ENCODE assay signal across 8 mouse cellular contexts in genomic region chrX:48532175-48532574, GRCm38 (mm10). TPM values are rescaled to one million over a fixed set of nuclear protein-coding genes. Genes with fewer than 3 reads are reported as not detected.
A peak's percentile ranks its signal among the peaks of the same experiment; 100 is the strongest.
DNase-seq lines count a peak whose midpoint lies in the region; ATAC-seq and TF ChIP-seq lines count a peak whose summit lies in the region.

No protein-coding gene starts in this region.

- no peak overlapping the region for H3K4me2 ChIP-seq in kidney, embryonic 16.5 days (replicated peaks; ENCODE audit: low read depth, low read length)
- H3K4me2 ChIP-seq in hindbrain, postnatal 0 days (ENCODE audit: low read depth, low read length) = no peak overlapping the region
- H3K4me2 ChIP-seq in midbrain, embryonic 16.5 days (ENCODE audit: low read length) = no peak overlapping the region

- H3K36me3 ChIP-seq in kidney, embryonic 16.5 days (ENCODE audit: insufficient read depth, low read length) = no peaks in the 10 kb centered on the region
- H3K36me3 ChIP-seq in hindbrain, postnatal 0 days (ENCODE audit: insufficient read depth, low read length) = no peaks in the 10 kb centered on the region
- no peaks in the 10 kb centered on the region for H3K36me3 ChIP-seq in midbrain, embryonic 16.5 days (ENCODE audit: control insufficient read depth, insufficient read depth, low read length)
- no peaks in the 10 kb centered on the region for H3K36me3 ChIP-seq in splenic B cell, adult 2 months (ENCODE audit: control insufficient read depth, insufficient read depth, low read length, poor library complexity, severe bottlenecking)

- H3K27me3 ChIP-seq in kidney, embryonic 16.5 days (ENCODE audit: insufficient read depth, low read length) = no peaks in the 10 kb centered on the region
- no peaks in the 10 kb centered on the region for H3K27me3 ChIP-seq in hindbrain, postnatal 0 days (ENCODE audit: insufficient read depth, low read length)
- H3K27me3 ChIP-seq in midbrain, embryonic 16.5 days (ENCODE audit: control insufficient read depth, insufficient read depth, low read depth, low read length) = no peaks in the 10 kb centered on the region
- no peaks in the 10 kb centered on the region for H3K27me3 ChIP-seq in splenic B cell, adult 2 months (ENCODE audit: control insufficient read depth, insufficient read depth, low read length, poor library complexity, severe bottlenecking)

- H3K27ac ChIP-seq in kidney, embryonic 16.5 days (ENCODE audit: low read length) = no peak overlapping the region
- no peak overlapping the region for H3K27ac ChIP-seq in hindbrain, postnatal 0 days
- no peak overlapping the region for H3K27ac ChIP-seq in midbrain, embryonic 16.5 days (ENCODE audit: low read length)

- no peaks in the 10 kb centered on the region for H3K9me3 ChIP-seq in kidney, embryonic 16.5 days (ENCODE audit: low read length)
- no peaks in the 10 kb centered on the region for H3K9me3 ChIP-seq in hindbrain, postnatal 0 days (ENCODE audit: low read length)
- H3K9me3 ChIP-seq in midbrain, embryonic 16.5 days (replicated peaks; ENCODE audit: control insufficient read depth, low read length, poor library complexity, severe bottlenecking) = no peaks in the 10 kb centered on the region

- H3K4me1 ChIP-seq in kidney, embryonic 16.5 days (ENCODE audit: insufficient read depth, low read length) = no peaks in the 10 kb centered on the region
- H3K4me1 ChIP-seq in hindbrain, postnatal 0 days (ENCODE audit: insufficient read depth, low read length) = no peaks in the 10 kb centered on the region
- H3K4me1 ChIP-seq in midbrain, embryonic 16.5 days (ENCODE audit: control insufficient read depth, insufficient read depth, low read length) = no peaks in the 10 kb centered on the region

- WGBS in kidney, embryonic 16.5 days = 51% methylated on average over 3 of the region's 3 CpGs
- WGBS in hindbrain, postnatal 0 days = 32% methylated on average over 3 of the region's 3 CpGs
- WGBS in midbrain, embryonic 16.5 days = 32% methylated on average over 3 of the region's 3 CpGs

- intact Hi-C loops in left cerebral cortex, postnatal 10 days (cut with DNase I) = loop anchor here (5.0 kb wide), 1 partner anchor 540 kb away; no protein-coding TSS in a partner anchor

- no peak for ATAC-seq in kidney, embryonic 16.5 days (ENCODE audit: low FRiP score, low TSS enrichment)
- ATAC-seq in hindbrain, postnatal 0 days = peak; percentile 68
- ATAC-seq in midbrain, embryonic 16.5 days = 0 out of 2 replicates have a peak, but pooled peaks have one; percentile 25

- TF ChIP-seq CTCF in hindbrain, postnatal 0 days (IDR thresholded peaks at IDR 0.05; ENCODE audit: low read depth) = peak; percentile 86

- H3K4me3 ChIP-seq in kidney, embryonic 16.5 days (ENCODE audit: low read length) = no peak overlapping the region
- no peak overlapping the region for H3K4me3 ChIP-seq in hindbrain, postnatal 0 days (ENCODE audit: low read length)
- H3K4me3 ChIP-seq in midbrain, embryonic 16.5 days (ENCODE audit: low read depth, low read length) = no peak overlapping the region

- H3K9ac ChIP-seq in kidney, embryonic 16.5 days (replicated peaks; ENCODE audit: low read length) = no peak overlapping the region
- no peak overlapping the region for H3K9ac ChIP-seq in hindbrain, postnatal 0 days (replicated peaks; ENCODE audit: low read length)
- no peak overlapping the region for H3K9ac ChIP-seq in midbrain, embryonic 16.5 days (ENCODE audit: low read depth, low read length)

- DNase-seq in kidney, adult 18-20 months = peak; percentile 77
- DNase-seq in cerebellum, postnatal 10 days = peak; percentile 82 to 87
- peak; percentile 55 to 73 for DNase-seq in frontal cortex, postnatal 25 days (ENCODE audit: low spot score in 2 of 2)
- DNase-seq in hindbrain, postnatal 0 days (ENCODE audit: low spot score) = peak; percentile 85
- peak; percentile 64 to 73 for DNase-seq in left cerebral cortex, postnatal 10 days (ENCODE audit: extremely low spot score in 1 of 2, low spot score in 2 of 2)
- DNase-seq in splenic B cell, adult 2 months (ENCODE audit: low read depth, low spot score) = peak; percentile 76

RNA-seq across cellular contexts. Expression of gene Rab33a, which starts 13.1 kb away (rescaled TPM):
- 2.3 TPM in 2 replicates for polyA plus RNA-seq in kidney, embryonic 16.5 days (2015; fragmentation: Nextera tagmentation; extraction: Ambion mirVana)
- 40.4 and 43.8 TPM in 2 replicates for total RNA-seq in hindbrain, postnatal 0 days (2014; rRNA removed)
- 66.3 and 70.3 TPM in 2 replicates for polyA plus RNA-seq in hindbrain, postnatal 0 days (2015; fragmentation: Nextera tagmentation; extraction: Ambion mirVana)
- total RNA-seq in left cerebral cortex, postnatal 10 days (2021) = 10 to 100 TPM; 26.4 to 28.2 TPM
- 104 and 105 TPM in 2 replicates for polyA plus RNA-seq in midbrain, embryonic 16.5 days (2015; fragmentation: Nextera tagmentation; extraction: Ambion mirVana)

RNA-seq across cellular contexts. Expression of gene Aifm1, which starts 18.8 kb away (rescaled TPM):
- polyA plus RNA-seq in kidney, embryonic 16.5 days (2015; fragmentation: Nextera tagmentation; extraction: Ambion mirVana) = 105 and 106 TPM in 2 replicates
- total RNA-seq in hindbrain, postnatal 0 days (2014; rRNA removed) = 7.2 and 10.7 TPM in 2 replicates
- 32.9 and 34.6 TPM in 2 replicates for polyA plus RNA-seq in hindbrain, postnatal 0 days (2015; fragmentation: Nextera tagmentation; extraction: Ambion mirVana)
- total RNA-seq in left cerebral cortex, postnatal 10 days (2021) = 10 to 100 TPM; 24.5 to 24.7 TPM
- 33.5 and 34.2 TPM in 2 replicates for polyA plus RNA-seq in midbrain, embryonic 16.5 days (2015; fragmentation: Nextera tagmentation; extraction: Ambion mirVana)

Comparison
In these comparisons a context has a peak if more than half of its experiments do, and no peak if none do; other contexts are left out.
1. RNA of gene Rab33a, which starts 13.1 kb away (polyA plus RNA-seq): 104 to 105 TPM in midbrain, embryonic 16.5 days and 66.3 to 70.3 TPM in hindbrain, postnatal 0 days; 2.3 TPM in kidney, embryonic 16.5 days; every median in the first group is over 10 times any median in the second.
2. Peak in every context shown above with its lines, with median percentiles within 50 percentile points of each other: DNase-seq.